Mouse (Mus musculus): Measurements from ENCODE around the gene Fars2.

- TF ChIP-seq POLR2A (IDR thresholded peaks at IDR 0.05; ENCODE audit: borderline replicate concordance, insufficient read depth, low read length) (no peak), CTCF (IDR thresholded peaks at IDR 0.05; ENCODE audit: borderline replicate concordance, insufficient read depth, low read depth, low read length) (no peak)
Observed at GRCm38 (mm10) chr13:36202496-36202895, 85.3 kb downstream of the Fars2 start.
